9 mouse cellular contexts compared by ENCODE assay signal in the genomic region with DNA sequence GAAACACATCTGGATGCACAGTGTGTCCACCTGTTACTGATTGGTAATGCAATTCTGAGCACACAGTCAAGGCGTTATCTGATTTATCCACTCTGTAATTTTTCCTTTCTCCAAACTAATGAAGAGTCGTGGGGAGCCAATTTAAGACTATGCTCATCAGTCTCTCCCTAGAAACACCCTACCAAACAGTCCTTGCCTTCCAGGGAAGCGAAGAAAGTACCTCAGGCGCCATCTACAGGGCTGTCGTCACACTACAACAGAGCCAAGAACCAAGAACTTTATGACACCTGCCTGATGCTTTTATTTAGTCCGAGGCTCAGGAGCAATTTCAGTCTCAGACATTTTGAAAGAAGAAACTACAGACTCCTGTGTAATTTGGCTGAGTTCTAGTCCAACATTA. TPM values are rescaled to one million over a fixed set of nuclear protein-coding genes. Genes with fewer than 3 reads are reported as not detected.
DNase-seq lines count a peak whose midpoint lies in the region; ATAC-seq lines count a peak whose summit lies in the region.
"Had no signal": no experiment of that assay in that cellular context is flagged by ENCODE, and none has a peak within 500 bp of the region (broad histone marks: within the 10 kb centered on the region; RNA-seq: fewer than 3 reads in every experiment).

No protein-coding gene starts in this region.

- H3K27ac ChIP-seq in kidney, embryonic 15.5 days = no peak overlapping the region
- no peak overlapping the region for H3K27ac ChIP-seq in neural tube, embryonic 11.5 days (ENCODE audit: low read depth, low read length)
- H3K27ac ChIP-seq: embryonic facial prominence, embryonic 15.5 days had no signal

- ATAC-seq in kidney, embryonic 15.5 days (replicated peaks; ENCODE audit: low FRiP score) = no peak
- ATAC-seq in common myeloid progenitor, adult 5-6 weeks (replicated peaks; ENCODE audit: low read depth, poor library complexity, severe bottlenecking) = peak; percentile 90
- no peak for ATAC-seq in neural tube, embryonic 11.5 days (ENCODE audit: insufficient read depth, low FRiP score, low TSS enrichment)

- H3K9me3 ChIP-seq in kidney, embryonic 15.5 days (replicated peaks) = no peaks in the 10 kb centered on the region
- no peaks in the 10 kb centered on the region for H3K9me3 ChIP-seq in neural tube, embryonic 11.5 days (ENCODE audit: control insufficient read depth, low read length)
- H3K9me3 ChIP-seq: embryonic facial prominence, embryonic 15.5 days had no signal

- H3K4me1 ChIP-seq in kidney, embryonic 15.5 days = peaks cover under 1% of the 10 kb centered on the region; the same call in 1 of the 2 replicates
- H3K4me1 ChIP-seq in neural tube, embryonic 11.5 days (ENCODE audit: control insufficient read depth, insufficient read depth, low read length) = no peaks in the 10 kb centered on the region

- no peaks in the 10 kb centered on the region for H3K36me3 ChIP-seq in kidney, embryonic 15.5 days
- no peaks in the 10 kb centered on the region for H3K36me3 ChIP-seq in neural tube, embryonic 11.5 days (ENCODE audit: control insufficient read depth, insufficient read depth, low read length)
- H3K36me3 ChIP-seq: embryonic facial prominence, embryonic 15.5 days had no signal

- no peak overlapping the region for H3K9ac ChIP-seq in kidney, embryonic 15.5 days
- no peak overlapping the region for H3K9ac ChIP-seq in neural tube, embryonic 11.5 days (ENCODE audit: low read length)
- H3K9ac ChIP-seq: embryonic facial prominence, embryonic 15.5 days had no signal

- intact Hi-C loops in heart, postnatal 14 days (cut with DNase I) = no loop called here
- intact Hi-C loops in left cerebral cortex, postnatal 25 days (cut with DNase I) = no loop called here

- DNase-seq in kidney, adult 8-10 months = peak; percentile 19 to 47
- peak; percentile 63 for DNase-seq in MN1 (ENCODE audit: low spot score)
- peak; percentile 44 to 53 for DNase-seq in heart, postnatal 14 days
- DNase-seq in left cerebral cortex, postnatal 25 days (ENCODE audit: low spot score in 2 of 2) = peak; percentile 48 to 72
- DNase-seq in neural tube, embryonic 11.5 days (ENCODE audit: low spot score) = peak; percentile 53
- no peak for DNase-seq in spleen, postnatal 36 days (ENCODE audit: low spot score in 2 of 2)

- H3K4me3 ChIP-seq in kidney, embryonic 15.5 days (replicated peaks) = no peak overlapping the region
- no peak overlapping the region for H3K4me3 ChIP-seq in neural tube, embryonic 11.5 days (ENCODE audit: low read depth, low read length)
- H3K4me3 ChIP-seq: embryonic facial prominence, embryonic 15.5 days had no signal

- 10% methylated on average over 6 of the region's 6 CpGs for WGBS in kidney, embryonic 15.5 days
- 12% methylated on average over 6 of the region's 6 CpGs for WGBS in neural tube, embryonic 11.5 days

- H3K4me2 ChIP-seq in kidney, embryonic 15.5 days = no peak overlapping the region
- no peak overlapping the region for H3K4me2 ChIP-seq in neural tube, embryonic 11.5 days (ENCODE audit: low read depth)
- H3K4me2 ChIP-seq: embryonic facial prominence, embryonic 15.5 days had no signal

- peaks cover 1% of the 10 kb centered on the region; the same call in 1 of the 2 replicates for H3K27me3 ChIP-seq in kidney, embryonic 15.5 days
- no peaks in the 10 kb centered on the region for H3K27me3 ChIP-seq in neural tube, embryonic 11.5 days (ENCODE audit: control insufficient read depth, insufficient read depth, low read length)
- H3K27me3 ChIP-seq: embryonic facial prominence, embryonic 15.5 days had no signal

RNA-seq across cellular contexts. Expression of a gene that starts 6.1 kb away (rescaled TPM):
- polyA plus RNA-seq in kidney, embryonic 15.5 days (2015; fragmentation: Nextera tagmentation; extraction: Ambion mirVana) = 0.35 and 0.42 TPM in 2 replicates
- total RNA-seq in common myeloid progenitor, adult 5-6 weeks (2017) = not detected in 2 replicates
- under 1 TPM in 1 of 2 experiments, not detected in 1; 0.17 TPM for total RNA-seq in heart, postnatal 14 days (2021)
- 1 to 10 TPM in 1 of 2 experiments, under 1 TPM in 1; 0.64 to 1.2 TPM for total RNA-seq in left cerebral cortex, postnatal 25 days (2021)
- polyA plus RNA-seq in neural tube, embryonic 11.5 days (2014; fragmentation: Nextera tagmentation; extraction: Ambion mirVana) = 9.9 and 11.6 TPM in 2 replicates

Comparison
In these comparisons a context has a peak if more than half of its experiments do, and no peak if none do; other contexts are left out.
1. DNase-seq: peak in kidney, adult 8-10 months (2 of 2), MN1 (single experiment), heart, postnatal 14 days (2 of 2), left cerebral cortex, postnatal 25 days (2 of 2) and neural tube, embryonic 11.5 days (single experiment); none in spleen, postnatal 36 days (0 of 2).